Mouse (Mus musculus) cerebellum, adult 2 months (tissue): ENCODE measurements around the gene Aqp5. TPM values are rescaled to one million over a fixed set of nuclear protein-coding genes. Genes with fewer than 3 reads are reported as not detected.

Experiments
- DNase-seq, 2 experiments: peaks; one replicate each; pipeline ENCODE4 v3.0.0; 2021
- H3K27ac ChIP-seq: fragments of 200-500 bp; 2 replicates; pipeline ENCODE4 v1.5.1; 2012; ENCODE audit warnings: low read length, control low read depth, inconsistent platforms; ENCODE audit not compliant: insufficient read depth
- H3K27me3 ChIP-seq: fragments of 200-500 bp; 2 replicates; pipeline ENCODE4 v1.6.1; 2012; ENCODE audit warnings: inconsistent platforms, mild to moderate bottlenecking, low read length, moderate library complexity; ENCODE audit not compliant: control insufficient read depth, insufficient read depth
- H3K4me1 ChIP-seq: fragments of 200-500 bp; 2 replicates; pipeline ENCODE4 v1.6.1; 2011; ENCODE audit warnings: low read length; ENCODE audit not compliant: control insufficient read depth, insufficient read depth
- H3K4me3 ChIP-seq: fragments of 200-500 bp; replicated peaks from 2 replicates; pipeline ENCODE3; 2011; ENCODE audit warnings: mild to moderate bottlenecking, low read depth, low read length, control low read depth; ENCODE audit not compliant: insufficient read depth
- CTCF ChIP-seq: fragments of 200-500 bp; IDR thresholded peaks from 2 replicates; pipeline ENCODE4 v1.5.1; 2011; ENCODE audit warnings: low read depth, mild to moderate bottlenecking, control low read depth, low read length, moderate library complexity, borderline replicate concordance; ENCODE audit not compliant: insufficient read depth
- POLR2A ChIP-seq: fragments of 200-500 bp; IDR thresholded peaks from 2 replicates; pipeline ENCODE4 v1.6.1; 2011; ENCODE audit warnings: low read length, control low read depth, borderline replicate concordance; ENCODE audit not compliant: insufficient read depth
- WGBS: fragments of 180-500 bp; shearing (Covaris S2); methylation state at CpG from one replicate; pipeline ENCODE4 v1.1.7; 2018; 5-methylcytosine and 5-hydroxymethylcytosine counted together
- polyA plus RNA-seq: library from polyadenylated mRNA; depleted of rRNA; stranded (reverse); fragments of >200 nt; gene quantifications from 2 replicates; pipeline ENCODE4 v1.2.3, GENCODE M21; 2012; rRNA removed

Gene Aqp5
- polyA plus RNA-seq, 1 experiment, result 0.56 TPM

DNA sequence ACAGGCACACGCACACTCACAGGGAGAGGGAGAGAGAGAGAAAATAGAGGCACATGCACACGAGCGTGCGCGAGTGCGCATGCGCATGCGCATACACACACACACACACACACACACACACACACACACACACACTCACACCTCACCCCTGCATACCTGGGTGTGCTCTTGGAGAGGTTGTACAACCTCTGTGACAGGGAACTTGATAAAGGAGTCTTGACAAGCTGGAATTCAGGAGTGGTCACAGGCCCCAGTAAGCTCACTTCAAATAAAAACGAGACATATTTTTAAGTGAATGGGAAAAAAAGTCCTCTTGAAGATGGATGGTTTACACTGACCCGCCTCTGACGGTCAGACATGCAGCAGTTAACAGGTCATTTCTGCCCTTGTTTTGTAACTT lies 31.5 kb downstream of the Aqp5 start:
- H3K27ac ChIP-seq, result no peak overlapping the region
- H3K4me1 ChIP-seq, result peaks cover 5% of the 10 kb centered on the region
- no peak for DNase-seq
- no peak overlapping the region for H3K4me3 ChIP-seq
- TF ChIP-seq CTCF (no peak), POLR2A (no peak)
- WGBS, result 96% methylated on average over 11 of the region's 11 CpGs
- no peaks in the 10 kb centered on the region for H3K27me3 ChIP-seq

DNA sequence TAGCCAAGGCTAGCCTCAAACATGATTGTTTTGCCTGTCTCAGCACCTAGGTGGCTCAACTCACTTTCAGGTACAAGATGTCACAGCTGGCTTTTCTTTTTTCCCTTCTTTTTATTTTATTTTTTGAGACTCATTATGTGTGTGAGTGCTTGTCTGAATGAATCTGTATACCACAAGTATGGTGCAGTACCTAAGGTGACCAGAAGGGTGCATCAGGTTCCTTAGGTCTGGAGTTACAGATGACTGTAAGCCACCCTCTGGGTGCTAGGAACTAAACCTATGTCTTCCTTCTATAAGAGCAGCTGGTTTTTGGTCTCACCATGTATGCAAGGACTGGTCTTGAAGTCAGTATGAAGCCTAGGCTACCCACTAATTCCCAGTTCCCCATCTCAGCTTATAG lies 41.0 kb downstream of the Aqp5 start:
- TF ChIP-seq CTCF (peak; percentile 16; the same call in 1 of the 2 replicates), POLR2A (no peak)
- Histone ChIP-seq H3K4me3 (no peak overlapping the region), H3K27me3 (no peaks in the 10 kb centered on the region), H3K4me1 (no peaks in the 10 kb centered on the region), H3K27ac (no peak overlapping the region)
- DNase-seq, result no peak

DNA sequence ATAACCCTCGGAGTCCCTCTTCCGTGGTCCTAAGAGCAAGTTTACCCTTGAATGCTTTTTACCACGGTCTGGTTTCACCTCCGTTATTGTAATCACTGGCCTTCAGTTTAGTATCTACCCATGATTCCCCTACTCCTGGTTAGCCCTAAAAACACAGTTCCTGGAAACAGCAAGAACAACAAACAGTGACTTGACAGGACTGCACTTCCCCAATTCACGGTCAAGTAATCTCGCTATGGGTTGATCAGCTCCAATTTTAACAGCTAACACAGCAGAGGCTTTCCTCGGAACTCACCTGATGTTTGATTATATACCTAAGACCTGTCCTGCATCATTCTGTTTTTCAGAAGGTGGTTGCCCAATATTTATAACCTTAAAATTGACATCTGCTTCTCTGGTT lies 44.1 kb downstream of the Aqp5 start:
- Histone ChIP-seq H3K4me3 (no peak overlapping the region), H3K4me1 (no peaks in the 10 kb centered on the region), H3K27me3 (no peaks in the 10 kb centered on the region), H3K27ac (no peak overlapping the region)
- TF ChIP-seq POLR2A, result no peak
- no peak for TF ChIP-seq CTCF
- no peak for DNase-seq
- 95% methylated on average over 7 of the region's 7 CpGs for WGBS

DNA sequence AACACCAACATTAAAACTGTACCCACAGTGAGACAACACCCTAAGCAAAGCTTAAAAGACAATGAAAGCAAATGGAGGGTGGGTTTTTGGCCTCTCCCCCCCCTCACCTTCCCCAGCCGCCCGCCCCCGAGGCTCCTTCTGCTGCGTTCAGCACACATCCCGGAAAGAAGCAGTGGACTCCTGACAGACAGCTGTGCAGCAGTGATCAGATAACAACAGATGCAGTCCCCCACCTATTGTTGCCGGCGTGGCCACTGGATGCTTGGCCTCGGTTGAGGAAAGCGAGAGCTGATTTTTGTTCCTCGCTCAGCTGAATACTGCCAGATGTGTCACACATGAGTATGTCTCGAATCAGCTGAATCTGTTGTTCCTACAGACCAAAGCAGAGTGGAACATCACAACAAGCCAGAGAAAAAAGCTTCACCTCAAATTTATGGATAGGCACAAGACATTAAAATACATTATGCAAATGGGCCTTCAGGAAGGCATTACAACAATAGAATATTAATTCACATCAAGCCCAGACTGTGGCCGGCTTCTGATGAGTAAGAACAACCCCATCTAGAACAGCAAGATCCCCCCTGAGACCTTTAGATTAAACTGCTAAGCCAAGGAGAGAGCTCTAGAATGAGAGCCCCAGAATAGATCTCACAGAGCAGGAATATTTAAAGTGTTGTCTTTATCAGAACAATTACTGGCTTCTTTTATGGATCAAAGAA lies 47.0 kb downstream of the Aqp5 start:
- no peak overlapping the region for H3K27ac ChIP-seq
- no peaks in the 10 kb centered on the region for H3K27me3 ChIP-seq
- WGBS, result 80% methylated on average over 12 of the region's 12 CpGs
- H3K4me1 ChIP-seq, result no peaks in the 10 kb centered on the region
- TF ChIP-seq POLR2A (no peak), CTCF (no peak)
- H3K4me3 ChIP-seq, result no peak overlapping the region
- no peak for DNase-seq

DNA sequence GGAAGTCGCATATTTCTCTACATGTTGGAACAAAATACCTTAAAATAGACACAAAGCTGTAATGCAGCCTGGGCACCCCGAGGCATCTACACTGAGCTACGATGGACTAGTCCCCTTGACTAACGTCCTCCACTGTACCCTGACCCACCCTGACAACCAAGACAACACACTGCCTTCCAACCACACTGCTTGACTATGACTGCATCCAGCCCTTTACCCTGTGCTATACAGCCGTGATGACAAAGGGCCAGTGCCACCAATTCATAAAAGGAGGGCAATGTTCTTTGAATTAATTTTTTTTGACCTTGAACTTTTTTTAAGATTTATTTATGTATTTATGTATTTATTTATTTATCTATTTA lies 47.5 kb downstream of the Aqp5 start:
- no peak for DNase-seq
- TF ChIP-seq POLR2A, result no peak
- TF ChIP-seq CTCF, result no peak
- no peaks in the 10 kb centered on the region for H3K4me1 ChIP-seq
- 91% methylated on average over 5 of the region's 5 CpGs for WGBS
- H3K27ac ChIP-seq, result no peak overlapping the region
- no peak overlapping the region for H3K4me3 ChIP-seq
- H3K27me3 ChIP-seq, result no peaks in the 10 kb centered on the region

DNA sequence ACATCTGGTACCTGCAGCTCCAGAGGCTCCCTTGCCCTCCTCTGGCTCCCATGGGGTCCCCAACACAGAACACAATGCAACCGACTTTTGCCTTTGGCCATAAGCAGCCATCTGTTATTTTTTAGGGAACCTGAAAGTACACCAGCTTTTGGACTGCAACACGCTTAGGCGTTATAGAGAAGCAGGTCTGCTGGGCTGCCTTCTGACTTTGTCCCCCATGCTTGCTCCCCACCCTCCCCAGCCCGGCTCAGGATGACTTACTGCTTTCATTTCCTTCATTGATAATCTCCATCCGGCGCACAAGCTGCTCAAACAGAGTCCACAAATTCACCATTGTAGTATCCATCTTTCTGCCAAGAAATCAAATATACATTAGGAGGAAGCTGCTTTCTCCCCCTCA lies 52.0 kb downstream of the Aqp5 start:
- no peak for DNase-seq
- no peak overlapping the region for H3K4me3 ChIP-seq
- WGBS, result 63% methylated on average over 6 of the region's 6 CpGs
- TF ChIP-seq CTCF, result no peak
- no peak for TF ChIP-seq POLR2A
- H3K4me1 ChIP-seq, result peaks cover 4% of the 10 kb centered on the region
- H3K27me3 ChIP-seq, result no peaks in the 10 kb centered on the region
- no peak overlapping the region for H3K27ac ChIP-seq

DNA sequence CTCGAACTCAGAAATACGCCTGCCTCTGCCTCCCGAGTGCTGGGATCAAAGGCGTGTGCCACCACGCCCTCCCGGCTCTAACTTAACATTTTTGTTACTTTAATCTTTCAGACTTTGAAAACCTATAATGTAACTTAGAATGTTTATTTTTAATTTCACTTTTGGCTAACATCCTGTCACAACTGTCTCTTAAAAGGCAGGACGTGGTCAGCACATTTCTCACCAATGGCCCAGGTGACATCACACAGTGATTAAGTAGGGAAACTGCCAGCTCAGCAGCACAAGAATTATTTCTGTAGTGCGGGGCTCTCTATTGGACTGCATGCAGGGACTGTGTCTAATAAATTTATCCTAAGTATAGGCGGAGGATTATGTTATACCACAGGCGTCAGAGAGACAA lies 53.2 kb downstream of the Aqp5 start:
- TF ChIP-seq CTCF (no peak), POLR2A (no peak)
- no peak for DNase-seq
- Histone ChIP-seq H3K4me1 (peaks cover 4% of the 10 kb centered on the region), H3K27ac (no peak overlapping the region), H3K27me3 (no peaks in the 10 kb centered on the region), H3K4me3 (no peak overlapping the region)
- 91% methylated on average over 10 of the region's 10 CpGs for WGBS

Other genes starting within 250 kb of the Aqp5 start
- 10.0 and 10.7 TPM in 2 replicates for gene Fmnl3, start 220.3 kb upstream of the Aqp5 start, polyA plus RNA-seq
- 401 and 418 TPM in 2 replicates for gene Tmbim6, start 197.9 kb upstream of the Aqp5 start, polyA plus RNA-seq
- 12.3 TPM in 2 replicates for gene Nckap5l, start 133.0 kb upstream of the Aqp5 start, polyA plus RNA-seq
- gene Bcdin3d, start 116.1 kb upstream of the Aqp5 start, polyA plus RNA-seq, result 11.6 and 12.4 TPM in 2 replicates
- 241 and 263 TPM in 2 replicates for gene Faim2, start 62.6 kb upstream of the Aqp5 start, polyA plus RNA-seq
- 0.23 and 0.43 TPM in 2 replicates for gene Aqp2, start 11.7 kb upstream of the Aqp5 start, polyA plus RNA-seq
- 29.0 and 38.4 TPM in 2 replicates for gene Aqp6, start 10.6 kb downstream of the Aqp5 start, polyA plus RNA-seq
- gene Racgap1, start 60.9 kb downstream of the Aqp5 start, polyA plus RNA-seq, result 15.5 and 15.6 TPM in 2 replicates
- gene Asic1, start 79.6 kb downstream of the Aqp5 start, polyA plus RNA-seq, result 102 and 104 TPM in 2 replicates
- 82.3 and 87.1 TPM in 2 replicates for gene Smarcd1, start 111.3 kb downstream of the Aqp5 start, polyA plus RNA-seq
- gene Gm17349, start 114.7 kb downstream of the Aqp5 start, polyA plus RNA-seq, result not detected in 2 replicates
- 130 and 143 TPM in 2 replicates for gene Gpd1, start 126.7 kb downstream of the Aqp5 start, polyA plus RNA-seq
- 351 and 364 TPM in 2 replicates for gene Cox14, start 134.8 kb downstream of the Aqp5 start, polyA plus RNA-seq
- gene Cers5, start 182.1 kb downstream of the Aqp5 start, polyA plus RNA-seq, result 40.2 and 45.5 TPM in 2 replicates